Mouse (Mus musculus) kidney, postnatal 0 days (tissue): ENCODE measurements at regions not wholly inside any gene's neighbourhood (a gene's known extent, or its start where the extent isn't known, plus 50 kb on each side); places are given as distances from the start of the nearest gene placed in this dataset.

ENCODE experiments used
- ATAC-seq: fragments of 200-750 bp; cut with Nextera tagmentation; replicated peaks from 2 replicates; pipeline ENCODE4 v1.8.0; 2017; ENCODE audit warnings: low read depth, moderate number of reproducible peaks, moderate TSS enrichment, moderate library complexity; ENCODE audit not compliant: low FRiP score
- DNase-seq: peaks from one replicate; pipeline ENCODE4 v3.0.0-alpha.2; 2016; ENCODE audit warnings: low spot score
- H3K27ac ChIP-seq: fragments of 300-500 bp; sonication (generic); 2 replicates; pipeline ENCODE4 v1.5.1; 2014; ENCODE audit warnings: mild to moderate bottlenecking
- H3K27me3 ChIP-seq: fragments of 300-500 bp; sonication (generic); 2 replicates; pipeline ENCODE4 v1.6.1; 2014; ENCODE audit warnings: low read length, mixed read lengths; ENCODE audit not compliant: insufficient read depth
- H3K36me3 ChIP-seq: fragments of 300-500 bp; sonication (generic); 2 replicates; pipeline ENCODE4 v1.6.1; 2014; ENCODE audit warnings: low read length, mixed read lengths; ENCODE audit not compliant: insufficient read depth
- H3K4me1 ChIP-seq: fragments of 300-500 bp; sonication (generic); replicated peaks from 2 replicates; pipeline ENCODE4 v1.6.1; 2014; ENCODE audit warnings: antibody characterized with exemption, low read length, mixed read lengths; ENCODE audit not compliant: insufficient read depth
- H3K4me2 ChIP-seq: fragments of 300-500 bp; sonication (generic); 2 replicates; pipeline ENCODE4 v1.6.1; 2014; ENCODE audit warnings: mild to moderate bottlenecking, low read length, moderate library complexity, mixed read lengths
- H3K4me3 ChIP-seq: fragments of 300-500 bp; sonication (generic); replicated peaks from 2 replicates; pipeline ENCODE4 v1.5.1; 2014; ENCODE audit warnings: low read depth, low read length
- H3K9ac ChIP-seq: fragments of 300-500 bp; sonication (generic); 2 replicates; pipeline ENCODE4 v1.6.1; 2014; ENCODE audit warnings: low read depth, low read length
- H3K9me3 ChIP-seq: fragments of 300-500 bp; sonication (generic); replicated peaks from 2 replicates; pipeline ENCODE4 v1.6.1; 2016; ENCODE audit warnings: low read length, inconsistent platforms, mixed read lengths
- CTCF ChIP-seq: IDR thresholded peaks from 2 replicates; pipeline ENCODE4 v1.5.1; 2016; ENCODE audit warnings: antibody characterized with exemption, low read depth, mild to moderate bottlenecking, moderate library complexity
- WGBS: fragments of 180-500 bp; shearing (Covaris S2); extraction: QIAGEN DNeasy Blood & Tissue Kit; methylation state at CpG from one replicate; pipeline ENCODE4 v1.1.7; 2014; 5-methylcytosine and 5-hydroxymethylcytosine counted together

- H3K27me3 ChIP-seq = no peaks in the 10 kb centered on the region
- H3K9me3 ChIP-seq = no peaks in the 10 kb centered on the region
- H3K4me1 ChIP-seq = no peaks in the 10 kb centered on the region
- no peaks in the 10 kb centered on the region for H3K36me3 ChIP-seq
- ATAC-seq (no peak), DNase-seq (no peak)
- no peak overlapping the region for H3K4me3 ChIP-seq
- TF ChIP-seq CTCF = no peak
- H3K9ac ChIP-seq = no peak overlapping the region
- H3K27ac ChIP-seq = no peak overlapping the region
- WGBS = 71% methylated on average over 2 of the region's 2 CpGs
- no peak overlapping the region for H3K4me2 ChIP-seq
Measured at GRCm38 (mm10) chr4:7414301-7414700, 824.5 kb downstream of the Car8 start.

- no peak for ATAC-seq
- Histone ChIP-seq H3K36me3 (no peaks in the 10 kb centered on the region), H3K9ac (no peak overlapping the region), H3K4me2 (no peak overlapping the region), H3K4me1 (no peaks in the 10 kb centered on the region), H3K27ac (no peak overlapping the region), H3K4me3 (no peak overlapping the region), H3K27me3 (no peaks in the 10 kb centered on the region), H3K9me3 (no peaks in the 10 kb centered on the region)
- WGBS = 74% methylated on average over 1 of the region's 1 CpGs
- DNase-seq = no peak
- TF ChIP-seq CTCF = no peak
Measured at GRCm38 (mm10) chr4:7392696-7393095, 846.1 kb downstream of the Car8 start.

GRCm38 (mm10) chr4:7391596-7391995, 847.2 kb downstream of the Car8 start:
- no peaks in the 10 kb centered on the region for H3K9me3 ChIP-seq
- WGBS = 84% methylated on average over 7 of the region's 7 CpGs
- ATAC-seq (no peak), DNase-seq (peak; percentile 45)
- H3K4me3 ChIP-seq = no peak overlapping the region
- TF ChIP-seq CTCF = no peak
- no peaks in the 10 kb centered on the region for H3K4me1 ChIP-seq
- H3K9ac ChIP-seq = no peak overlapping the region
- no peak overlapping the region for H3K27ac ChIP-seq
- no peak overlapping the region for H3K4me2 ChIP-seq
- H3K36me3 ChIP-seq = no peaks in the 10 kb centered on the region
- H3K27me3 ChIP-seq = no peaks in the 10 kb centered on the region

GRCm38 (mm10) chr4:7385069-7385468, 853.8 kb downstream of the Car8 start:
- no peak overlapping the region for H3K4me2 ChIP-seq
- H3K27me3 ChIP-seq = no peaks in the 10 kb centered on the region
- ATAC-seq (no peak), DNase-seq (no peak)
- H3K9ac ChIP-seq = no peak overlapping the region
- H3K4me1 ChIP-seq = no peaks in the 10 kb centered on the region
- no peaks in the 10 kb centered on the region for H3K9me3 ChIP-seq
- no peaks in the 10 kb centered on the region for H3K36me3 ChIP-seq
- no peak overlapping the region for H3K4me3 ChIP-seq
- TF ChIP-seq CTCF = no peak
- H3K27ac ChIP-seq = no peak overlapping the region

GRCm38 (mm10) chr4:7379996-7380395, 858.8 kb downstream of the Car8 start:
- no peak for TF ChIP-seq CTCF
- no peak overlapping the region for H3K27ac ChIP-seq
- no peaks in the 10 kb centered on the region for H3K4me1 ChIP-seq
- DNase-seq = peak; percentile 21
- no peak overlapping the region for H3K4me3 ChIP-seq
- no peaks in the 10 kb centered on the region for H3K9me3 ChIP-seq
- H3K36me3 ChIP-seq = no peaks in the 10 kb centered on the region
- no peak for ATAC-seq
- no peak overlapping the region for H3K9ac ChIP-seq
- WGBS = 48% methylated on average over 2 of the region's 2 CpGs
- H3K4me2 ChIP-seq = no peak overlapping the region
- no peaks in the 10 kb centered on the region for H3K27me3 ChIP-seq

GRCm38 (mm10) chr4:7364238-7365040, 874.4 kb downstream of the Car8 start:
- H3K4me3 ChIP-seq = no peak overlapping the region
- no peak overlapping the region for H3K9ac ChIP-seq
- DNase-seq = no peak
- no peaks in the 10 kb centered on the region for H3K9me3 ChIP-seq
- H3K4me1 ChIP-seq = no peaks in the 10 kb centered on the region
- no peaks in the 10 kb centered on the region for H3K27me3 ChIP-seq
- no peak overlapping the region for H3K27ac ChIP-seq
- no peak overlapping the region for H3K4me2 ChIP-seq
- no peak for ATAC-seq
- TF ChIP-seq CTCF = no peak
- 77% methylated on average over 3 of the region's 3 CpGs for WGBS
- H3K36me3 ChIP-seq = no peaks in the 10 kb centered on the region

- H3K4me2 ChIP-seq = no peak overlapping the region
- WGBS = 86% methylated on average over 2 of the region's 2 CpGs
- H3K9me3 ChIP-seq = no peaks in the 10 kb centered on the region
- no peaks in the 10 kb centered on the region for H3K27me3 ChIP-seq
- H3K9ac ChIP-seq = no peak overlapping the region
- TF ChIP-seq CTCF = no peak
- no peaks in the 10 kb centered on the region for H3K4me1 ChIP-seq
- H3K36me3 ChIP-seq = no peaks in the 10 kb centered on the region
- no peak overlapping the region for H3K27ac ChIP-seq
- DNase-seq = no peak
- ATAC-seq = no peak
- no peak overlapping the region for H3K4me3 ChIP-seq
Measured at GRCm38 (mm10) chr4:7363508-7363907, 875.3 kb downstream of the Car8 start.
